Mouse (Mus musculus) c-Kit-positive CD71-positive TER-119-positive erythroid progenitor cells, embryonic 14.5 days (primary cell): ENCODE results near the gene Nol3.
"Not testable (repeated sequence)": the region's sequence is repeated elsewhere in the genome, so short reads cannot be mapped to it uniquely, and the experiment has no call there.

Experiments used
- DNase-seq: peaks from one replicate; pipeline ENCODE4 v3.0.0-alpha.2; 2013; ENCODE audit warnings: low spot score

Nol3 gene

GRCm38 (mm10) chr8:105289805-105290460 is 14.0 kb downstream of the Nol3 start, which contains the start of gene 4931428F04Rik:
4931428F04Rik (minus strand) TSS chr8:105289864.
- DNase-seq, result no peak

- peak; percentile 90 for DNase-seq
Measured at GRCm38 (mm10) chr8:105290554-105291314, 14.8 kb downstream of the Nol3 start.

- not testable (repeated sequence) for DNase-seq
Measured at GRCm38 (mm10) chr8:105291364-105291763, 15.4 kb downstream of the Nol3 start.

- DNase-seq, result not testable (repeated sequence)
Measured at GRCm38 (mm10) chr8:105291802-105292201, 15.9 kb downstream of the Nol3 start.

- no peak for DNase-seq
Measured at GRCm38 (mm10) chr8:105292471-105292870, 16.5 kb downstream of the Nol3 start.

GRCm38 (mm10) chr8:105293405-105293804 is 17.5 kb downstream of the Nol3 start:
- no peak for DNase-seq

GRCm38 (mm10) chr8:105294776-105295175 is 18.8 kb downstream of the Nol3 start:
- no peak for DNase-seq

- DNase-seq, result no peak
Measured at GRCm38 (mm10) chr8:105295256-105295655, 19.3 kb downstream of the Nol3 start.

GRCm38 (mm10) chr8:105295895-105296573 is 20.1 kb downstream of the Nol3 start, which contains the start of gene Exoc3l:
Exoc3l (minus strand) TSS chr8:105296101.
- DNase-seq, result no peak

GRCm38 (mm10) chr8:105297511-105298192 is 21.7 kb downstream of the Nol3 start, which contains the start of gene E2f4:
E2f4 (plus strand) TSS chr8:105297663.
- peak; percentile 89 for DNase-seq

GRCm38 (mm10) chr8:105298351-105299252 is 22.7 kb downstream of the Nol3 start:
- no peak for DNase-seq

- peak; percentile 90 for DNase-seq
Measured at GRCm38 (mm10) chr8:105299962-105300361, 24.0 kb downstream of the Nol3 start.

GRCm38 (mm10) chr8:105303396-105303795 is 27.5 kb downstream of the Nol3 start:
- DNase-seq, result no peak

GRCm38 (mm10) chr8:105303874-105304273 is 27.9 kb downstream of the Nol3 start:
- no peak for DNase-seq

GRCm38 (mm10) chr8:105304325-105305210 is 28.6 kb downstream of the Nol3 start:
- DNase-seq, result no peak

- no peak for DNase-seq
Measured at GRCm38 (mm10) chr8:105305211-105306145, 29.5 kb downstream of the Nol3 start, which contains the start of gene Elmo3. Elmo3 (plus strand) TSS chr8:105305601.

- no peak for DNase-seq
Measured at GRCm38 (mm10) chr8:105306146-105306691, 30.3 kb downstream of the Nol3 start.

- DNase-seq, result no peak
Measured at GRCm38 (mm10) chr8:105307670-105308069, 31.7 kb downstream of the Nol3 start.
